Mouse (Mus musculus) neural tube, embryonic 15.5 days (tissue): ENCODE measurements around the gene Zbtb48. TPM values are rescaled to one million over a fixed set of nuclear protein-coding genes. Genes with fewer than 3 reads are reported as not detected.

Experiments used
- ATAC-seq: fragments of 200-750 bp; cut with Nextera tagmentation; 2 replicates; pipeline ENCODE4 v1.8.0; 2017; ENCODE audit warnings: mild to moderate bottlenecking, moderate TSS enrichment, moderate library complexity; ENCODE audit not compliant: low FRiP score
- H3K27ac ChIP-seq: fragments of 300-500 bp; sonication (generic); replicated peaks from 2 replicates; pipeline ENCODE4 v1.5.1; 2015; ENCODE audit warnings: mild to moderate bottlenecking, inconsistent platforms
- H3K27me3 ChIP-seq: fragments of 300-500 bp; sonication (generic); replicated peaks from 2 replicates; pipeline ENCODE4 v1.6.1; 2015; ENCODE audit warnings: inconsistent platforms
- H3K36me3 ChIP-seq: fragments of 300-500 bp; sonication (generic); 2 replicates; pipeline ENCODE4 v1.6.1; 2015; ENCODE audit warnings: inconsistent platforms
- H3K4me1 ChIP-seq: fragments of 300-500 bp; sonication (generic); 2 replicates; pipeline ENCODE4 v1.6.1; 2015; ENCODE audit warnings: inconsistent platforms
- H3K4me2 ChIP-seq: fragments of 300-500 bp; sonication (generic); 2 replicates; pipeline ENCODE4 v1.6.1; 2015; ENCODE audit warnings: inconsistent platforms, mild to moderate bottlenecking, moderate library complexity
- H3K4me3 ChIP-seq: fragments of 300-500 bp; sonication (generic); replicated peaks from 2 replicates; pipeline ENCODE4 v1.5.1; 2015; ENCODE audit warnings: mild to moderate bottlenecking, inconsistent platforms
- H3K9ac ChIP-seq: fragments of 300-500 bp; sonication (generic); replicated peaks from 2 replicates; pipeline ENCODE4 v1.6.1; 2015; ENCODE audit warnings: mild to moderate bottlenecking, inconsistent platforms
- H3K9me3 ChIP-seq: fragments of 300-500 bp; sonication (generic); replicated peaks from 2 replicates; pipeline ENCODE4 v1.6.1; 2016; ENCODE audit warnings: inconsistent platforms
- WGBS: fragments of 180-500 bp; shearing (Covaris S2); methylation state at CpG from one replicate; pipeline ENCODE4 v1.1.7; 2015; ENCODE audit warnings: mixed read lengths; 5-methylcytosine and 5-hydroxymethylcytosine counted together
- polyA plus RNA-seq: library from polyadenylated mRNA; unstranded; fragments of >200 nt; fragmentation: Nextera tagmentation; extraction: Ambion mirVana; gene quantifications from 2 replicates; pipeline ENCODE4 v1.2.1, GENCODE M21; 2015

Zbtb48 gene
- polyA plus RNA-seq, 1 experiment from 2014 or later = 15.9 TPM

DNA sequence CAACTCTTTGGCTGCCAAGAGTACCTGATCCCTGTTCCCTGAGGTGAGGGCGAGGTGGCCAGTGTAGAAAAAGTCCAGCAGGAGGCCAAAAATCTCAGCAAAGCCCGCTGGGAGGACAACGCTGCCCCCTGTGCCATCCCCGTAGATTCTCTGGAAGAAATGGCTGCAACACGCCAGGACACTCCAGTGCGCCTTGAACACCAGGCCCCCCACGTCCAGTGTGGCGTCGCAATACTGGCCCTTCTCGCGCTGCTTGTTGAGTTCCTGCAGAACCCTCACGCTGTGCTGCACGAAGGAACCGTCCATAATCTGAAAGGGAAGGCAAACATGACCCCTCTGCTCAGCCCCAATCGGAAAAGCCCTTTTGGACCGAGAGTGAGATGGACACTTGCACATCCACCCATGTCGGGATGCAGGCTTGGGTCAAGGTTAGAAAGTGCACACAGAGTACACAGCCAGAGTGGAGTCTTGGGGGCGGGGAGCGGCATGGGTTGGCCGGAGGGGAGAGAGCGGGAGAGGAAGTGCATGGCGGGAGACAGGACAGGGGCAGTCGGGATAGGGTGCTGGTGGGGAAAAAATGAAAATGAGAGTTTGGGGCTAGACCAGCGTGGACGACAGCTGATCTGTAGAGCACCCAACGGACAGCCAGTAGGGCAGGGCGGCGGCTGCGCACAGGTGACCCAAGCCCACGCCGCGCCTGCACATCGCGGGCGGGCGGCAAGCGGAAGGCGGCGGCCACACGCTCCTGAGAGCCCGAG lies 541 bp downstream of the Zbtb48 start:
- peak; percentile 64 for ATAC-seq
- WGBS = 3% methylated on average over 41 of the region's 41 CpGs
- H3K36me3 ChIP-seq = peaks cover 23% of the 10 kb centered on the region
- H3K9ac ChIP-seq = peak overlapping the region; percentile 74
- H3K4me1 ChIP-seq = peaks cover 65% of the 10 kb centered on the region
- peak overlapping the region; percentile 82 for H3K4me3 ChIP-seq
- peak overlapping the region; percentile 80 for H3K27ac ChIP-seq
- H3K27me3 ChIP-seq = 0 out of 2 replicates have a peak, but pooled peaks cover 3% of the 10 kb centered on the region
- H3K9me3 ChIP-seq = no peaks in the 10 kb centered on the region
- peak overlapping the region; percentile 99 for H3K4me2 ChIP-seq

DNA sequence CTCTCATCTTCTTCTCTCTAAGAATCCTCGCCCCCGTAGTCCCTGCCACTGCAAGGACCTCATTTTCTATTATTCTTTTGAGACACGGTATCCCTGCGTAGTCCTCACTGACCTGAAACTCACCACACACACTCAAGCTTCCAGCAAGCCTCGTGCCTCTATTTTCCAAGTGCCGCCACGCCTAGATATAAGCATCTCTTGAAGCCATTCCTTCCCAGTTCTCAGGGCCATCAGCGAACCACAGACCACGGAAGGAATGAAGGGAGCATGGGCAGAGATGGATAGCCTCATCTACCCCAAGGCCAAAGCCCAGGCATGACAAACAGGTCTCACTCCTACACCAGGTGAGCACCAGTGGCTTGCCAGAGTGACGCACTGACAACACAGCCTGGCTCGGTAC lies 2.9 kb downstream of the Zbtb48 start:
- ATAC-seq = no peak
- H3K36me3 ChIP-seq = peaks cover 47% of the 10 kb centered on the region
- no peaks in the 10 kb centered on the region for H3K27me3 ChIP-seq
- no peak overlapping the region for H3K4me3 ChIP-seq
- no peak overlapping the region for H3K9ac ChIP-seq
- no peak overlapping the region for H3K27ac ChIP-seq
- WGBS = 93% methylated on average over 11 of the region's 11 CpGs
- H3K4me2 ChIP-seq = no peak overlapping the region
- no peaks in the 10 kb centered on the region for H3K9me3 ChIP-seq
- peaks cover 58% of the 10 kb centered on the region for H3K4me1 ChIP-seq

DNA sequence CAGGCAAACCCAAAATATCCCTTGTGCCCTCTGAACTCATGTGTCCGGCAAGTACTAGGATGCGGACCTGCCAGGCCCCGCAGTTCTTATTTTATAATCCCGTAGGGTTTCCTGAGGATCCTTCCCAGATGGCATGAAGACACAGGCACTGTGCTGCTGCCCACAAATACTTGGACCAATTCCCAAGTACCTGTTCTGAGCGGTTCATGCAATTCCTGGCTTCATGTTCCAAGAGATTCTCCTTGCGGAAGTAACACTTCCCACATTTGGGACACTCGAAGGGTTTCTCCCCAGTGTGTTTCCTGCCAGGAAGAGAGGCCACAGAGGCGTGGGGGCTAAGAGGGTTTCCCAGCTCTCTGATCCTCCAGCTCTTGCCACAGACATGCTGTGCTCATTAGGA lies 5.0 kb downstream of the Zbtb48 start:
- H3K4me3 ChIP-seq = no peak overlapping the region
- no peak for ATAC-seq
- peaks cover 61% of the 10 kb centered on the region for H3K36me3 ChIP-seq
- no peak overlapping the region for H3K27ac ChIP-seq
- 93% methylated on average over 8 of the region's 8 CpGs for WGBS
- H3K9ac ChIP-seq = no peak overlapping the region
- no peaks in the 10 kb centered on the region for H3K9me3 ChIP-seq
- peaks cover 42% of the 10 kb centered on the region for H3K4me1 ChIP-seq
- no peak overlapping the region for H3K4me2 ChIP-seq
- no peaks in the 10 kb centered on the region for H3K27me3 ChIP-seq

DNA sequence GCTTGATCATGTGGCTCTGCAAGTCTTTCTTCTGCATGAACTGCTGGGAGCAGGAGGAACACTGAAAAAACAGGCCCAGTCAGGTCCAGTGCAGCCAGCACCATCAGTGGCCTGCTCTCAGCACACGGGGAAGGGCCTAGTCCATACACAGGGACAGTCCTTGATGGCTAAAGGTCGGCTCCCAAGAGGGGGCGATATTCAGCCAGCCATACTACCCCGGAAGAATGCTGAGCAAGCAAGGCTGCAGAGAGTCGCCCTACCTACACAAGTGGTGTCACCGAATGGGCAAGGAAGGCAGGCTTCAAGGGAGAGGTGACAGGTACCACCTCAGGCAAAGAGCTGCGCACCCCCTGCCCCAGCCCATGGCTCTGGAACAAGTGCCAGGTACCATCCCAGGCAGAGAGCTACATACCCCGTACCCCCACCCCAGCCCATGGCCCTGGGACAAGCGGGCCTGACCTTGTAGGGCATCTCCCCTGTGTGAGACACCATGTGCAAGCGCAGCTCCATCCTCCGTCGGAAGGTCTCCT lies 5.8 kb downstream of the Zbtb48 start:
- Histone ChIP-seq H3K4me2 (no peak overlapping the region), H3K4me3 (no peak overlapping the region), H3K36me3 (peaks cover 61% of the 10 kb centered on the region), H3K27me3 (no peaks in the 10 kb centered on the region), H3K4me1 (peaks cover 38% of the 10 kb centered on the region), H3K9me3 (no peaks in the 10 kb centered on the region), H3K9ac (no peak overlapping the region), H3K27ac (no peak overlapping the region)
- no peak for ATAC-seq
- WGBS = 80% methylated on average over 12 of the region's 12 CpGs

DNA sequence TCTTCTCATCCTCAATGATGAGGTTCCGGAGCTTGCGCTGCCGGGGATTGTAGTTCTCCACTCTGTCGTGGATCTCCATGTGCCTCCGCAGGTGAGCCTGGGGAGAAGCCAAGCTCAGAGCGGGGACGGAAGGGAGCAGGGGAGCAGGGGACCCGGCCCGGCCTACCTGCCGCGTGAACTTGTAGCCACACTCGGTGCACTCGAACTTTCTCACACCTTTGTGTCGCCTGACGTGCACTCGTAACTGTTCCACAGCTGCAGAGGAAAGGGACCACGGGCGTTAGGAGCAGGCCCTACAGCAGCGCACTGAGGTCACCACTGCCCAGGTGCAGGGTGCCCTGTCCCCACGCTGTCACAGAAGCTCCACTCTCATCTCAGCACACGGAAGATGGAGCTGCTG lies 7.4 kb downstream of the Zbtb48 start:
- no peak for ATAC-seq
- Histone ChIP-seq H3K4me1 (peaks cover 22% of the 10 kb centered on the region), H3K27ac (no peak overlapping the region), H3K9ac (no peak overlapping the region), H3K4me3 (no peak overlapping the region), H3K4me2 (no peak overlapping the region), H3K9me3 (no peaks in the 10 kb centered on the region), H3K27me3 (no peaks in the 10 kb centered on the region), H3K36me3 (peaks cover 74% of the 10 kb centered on the region)
- WGBS = 94% methylated on average over 21 of the region's 21 CpGs

DNA sequence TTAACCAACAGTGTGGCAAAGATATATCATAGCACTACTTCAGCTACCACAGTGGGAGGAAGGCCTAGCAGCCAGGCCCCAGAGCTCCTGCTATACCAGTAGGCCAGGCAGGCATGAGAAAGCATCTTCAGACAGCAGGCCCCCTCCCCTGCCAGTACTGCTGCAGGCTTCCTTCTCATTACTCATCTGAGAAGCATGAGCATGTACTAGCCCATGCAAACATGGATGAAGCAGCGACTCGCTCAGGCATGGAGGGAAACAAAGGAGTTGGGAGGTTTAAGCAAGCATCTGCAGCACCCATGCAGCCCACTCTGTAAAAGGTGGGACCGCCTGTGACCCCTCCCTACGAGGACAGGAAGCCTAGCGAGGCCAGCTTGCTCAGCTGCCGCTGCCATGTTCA lies 8.4 kb downstream of the Zbtb48 start:
- Histone ChIP-seq H3K27me3 (no peaks in the 10 kb centered on the region), H3K4me2 (no peak overlapping the region), H3K9ac (no peak overlapping the region), H3K4me3 (no peak overlapping the region), H3K27ac (no peak overlapping the region), H3K9me3 (no peaks in the 10 kb centered on the region), H3K36me3 (peaks cover 81% of the 10 kb centered on the region), H3K4me1 (peaks cover 12% of the 10 kb centered on the region)
- ATAC-seq = no peak
- 90% methylated on average over 6 of the region's 6 CpGs for WGBS

DNA sequence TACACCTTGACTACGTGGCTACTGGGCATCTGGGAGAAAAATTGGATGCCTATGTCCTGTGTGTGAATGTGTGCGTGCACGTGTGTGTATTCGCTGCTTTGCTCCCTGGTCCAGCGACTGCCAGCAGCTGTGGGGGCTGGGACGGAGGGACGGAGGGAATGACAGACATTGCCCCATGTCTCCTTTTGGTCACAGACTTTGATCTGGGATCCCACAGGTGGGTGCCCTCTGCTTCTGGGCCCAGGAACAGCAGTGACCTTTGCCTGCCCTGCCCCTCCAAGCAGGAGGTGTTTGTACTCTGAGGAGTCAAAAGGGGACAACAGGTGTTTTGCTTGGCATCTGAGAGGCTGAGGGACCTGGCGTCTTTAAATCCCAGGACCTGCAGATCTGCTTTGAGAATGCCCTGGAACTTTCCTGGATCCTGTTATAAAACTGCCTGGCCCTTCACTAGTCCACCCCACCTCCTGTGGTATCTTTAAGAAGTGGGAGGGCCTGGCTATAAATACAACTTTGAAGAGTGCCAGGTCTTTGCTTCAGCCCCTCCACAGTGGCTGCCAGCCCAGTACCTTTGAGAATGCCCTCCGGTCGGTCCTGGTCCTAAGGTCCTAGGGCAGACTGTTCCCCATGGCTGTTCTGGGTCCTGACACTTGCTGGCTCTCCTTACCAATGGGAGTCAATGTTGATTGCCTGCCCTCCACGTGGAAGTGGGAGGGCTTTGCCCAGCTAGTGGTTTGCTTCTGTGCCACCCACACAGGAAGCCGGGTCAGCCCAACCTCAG lies 14.2 kb downstream of the Zbtb48 start:
- 85% methylated on average over 12 of the region's 12 CpGs for WGBS
- H3K4me2 ChIP-seq = no peak overlapping the region
- H3K27me3 ChIP-seq = peaks cover 17% of the 10 kb centered on the region
- no peak overlapping the region for H3K27ac ChIP-seq
- no peak overlapping the region for H3K4me3 ChIP-seq
- peaks cover 31% of the 10 kb centered on the region for H3K4me1 ChIP-seq
- H3K9ac ChIP-seq = no peak overlapping the region
- no peak for ATAC-seq
- no peaks in the 10 kb centered on the region for H3K9me3 ChIP-seq
- peaks cover 36% of the 10 kb centered on the region for H3K36me3 ChIP-seq

DNA sequence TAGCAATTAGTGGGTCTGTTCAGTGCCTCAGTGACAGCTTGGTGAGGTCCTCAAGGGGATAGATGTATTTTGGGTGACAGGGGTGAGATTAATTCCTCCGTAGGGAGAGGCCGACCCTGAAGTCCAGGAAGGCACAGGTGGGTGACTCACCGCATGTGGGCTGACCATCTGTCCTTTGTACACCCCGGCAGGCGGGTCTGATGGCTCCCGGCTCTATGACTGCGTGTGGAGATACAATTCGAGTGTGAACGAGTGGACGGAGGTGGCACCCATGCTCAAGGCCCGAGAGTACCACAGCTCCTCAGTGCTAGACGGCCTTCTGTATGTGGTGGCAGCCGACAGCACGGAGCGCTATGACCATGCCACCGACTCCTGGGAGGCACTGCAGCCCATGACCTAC lies 15.4 kb downstream of the Zbtb48 start:
- H3K4me2 ChIP-seq = no peak overlapping the region
- ATAC-seq = no peak
- WGBS = 92% methylated on average over 16 of the region's 16 CpGs
- H3K4me3 ChIP-seq = no peak overlapping the region
- peaks cover 25% of the 10 kb centered on the region for H3K27me3 ChIP-seq
- H3K9ac ChIP-seq = no peak overlapping the region
- H3K27ac ChIP-seq = no peak overlapping the region
- peaks cover 42% of the 10 kb centered on the region for H3K4me1 ChIP-seq
- H3K36me3 ChIP-seq = peaks cover 34% of the 10 kb centered on the region
- no peaks in the 10 kb centered on the region for H3K9me3 ChIP-seq

DNA sequence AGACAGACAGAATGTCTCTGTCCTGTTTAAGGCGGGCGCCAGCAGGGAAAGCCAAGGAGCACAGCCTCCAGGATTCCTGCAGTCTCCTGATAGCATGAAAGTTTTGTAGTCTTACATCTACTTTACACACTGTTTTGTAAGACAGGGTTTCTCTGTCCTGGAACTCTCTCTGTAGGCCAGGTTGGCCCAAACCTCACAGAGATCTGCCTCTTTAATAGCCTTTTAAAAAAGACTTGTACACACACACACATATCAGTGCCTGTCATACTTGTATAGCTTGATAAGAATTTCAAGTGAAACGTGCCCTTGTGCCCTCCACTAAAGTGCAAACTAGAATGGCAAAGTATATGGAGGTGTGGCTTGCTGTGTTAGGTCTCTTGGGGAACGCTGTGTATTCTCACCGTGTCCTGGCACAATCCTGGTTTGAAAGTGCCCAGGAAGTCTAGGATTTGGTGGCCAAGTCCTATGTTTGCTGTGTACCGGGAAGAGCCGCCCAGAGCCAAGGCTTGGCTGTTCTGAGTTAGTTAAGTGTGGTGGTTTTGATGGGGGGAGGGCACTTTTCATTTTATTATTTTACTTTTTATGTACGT lies 16.2 kb downstream of the Zbtb48 start:
- no peak for ATAC-seq
- Histone ChIP-seq H3K36me3 (peaks cover 31% of the 10 kb centered on the region), H3K9ac (no peak overlapping the region), H3K4me2 (peak overlapping the region; percentile 100), H3K4me3 (peak overlapping the region; percentile 85), H3K27ac (no peak overlapping the region), H3K9me3 (no peaks in the 10 kb centered on the region), H3K4me1 (peaks cover 42% of the 10 kb centered on the region), H3K27me3 (peaks cover 33% of the 10 kb centered on the region)
- WGBS = 84% methylated on average over 8 of the region's 8 CpGs

DNA sequence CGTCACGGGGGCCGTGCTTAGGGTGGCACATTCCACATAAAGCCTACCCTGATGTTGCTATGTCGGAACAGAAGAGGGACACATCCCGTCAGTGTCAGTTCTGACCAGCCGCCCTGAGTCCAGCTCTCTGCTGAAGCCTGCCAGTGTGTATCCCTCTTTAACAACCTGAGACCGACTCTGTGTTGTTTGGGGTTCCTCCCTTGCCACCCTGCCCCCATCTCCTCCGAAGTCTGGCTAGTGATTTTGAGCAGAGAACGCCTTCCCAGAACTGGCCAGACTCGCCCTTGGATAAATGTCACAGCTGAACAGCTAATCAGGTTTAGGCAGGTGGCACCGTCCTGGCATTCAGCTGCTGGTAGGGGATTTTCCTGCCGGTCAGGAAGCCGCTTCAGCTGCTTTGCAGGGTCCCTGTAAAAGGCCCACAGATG lies 16.8 kb downstream of the Zbtb48 start:
- H3K4me3 ChIP-seq = peak overlapping the region; percentile 85
- H3K9me3 ChIP-seq = no peaks in the 10 kb centered on the region
- H3K4me1 ChIP-seq = peaks cover 42% of the 10 kb centered on the region
- H3K36me3 ChIP-seq = peaks cover 27% of the 10 kb centered on the region
- H3K27me3 ChIP-seq = peaks cover 34% of the 10 kb centered on the region
- H3K27ac ChIP-seq = no peak overlapping the region
- WGBS = 13% methylated on average over 13 of the region's 13 CpGs
- peak overlapping the region; percentile 100 for H3K4me2 ChIP-seq
- ATAC-seq = no peak
- peak overlapping the region; percentile 66 for H3K9ac ChIP-seq

DNA sequence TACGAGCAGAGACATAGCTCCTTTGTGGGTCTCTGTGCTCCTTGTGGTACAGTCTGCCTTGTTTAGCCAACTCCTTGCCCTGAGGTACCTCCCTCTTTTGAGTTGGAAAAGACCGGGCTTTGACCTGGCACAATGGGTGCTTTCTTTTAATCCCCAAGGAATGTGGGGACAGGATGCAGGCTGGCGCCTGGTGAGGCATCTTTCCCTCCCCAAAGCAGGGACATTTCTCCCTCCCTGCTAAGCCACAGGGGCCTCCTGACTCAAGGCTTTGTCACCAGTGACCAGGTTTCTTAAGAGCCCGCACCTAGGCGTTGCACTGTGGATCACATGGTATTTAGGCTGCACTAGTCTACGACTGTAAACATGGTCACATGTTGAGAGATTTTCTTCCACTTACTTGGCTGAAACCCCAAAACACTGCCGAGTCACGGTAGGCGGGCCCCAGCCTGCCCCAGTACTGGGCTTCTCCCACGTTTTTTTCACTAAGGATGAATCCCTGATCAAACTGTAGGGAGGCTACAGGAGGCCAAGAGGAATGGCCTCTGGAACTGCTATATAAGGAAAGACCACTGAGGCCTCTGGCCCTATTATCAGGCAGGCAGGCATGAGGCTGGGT lies 17.3 kb downstream of the Zbtb48 start:
- 6% methylated on average over 10 of the region's 10 CpGs for WGBS
- peaks cover 42% of the 10 kb centered on the region for H3K4me1 ChIP-seq
- no peaks in the 10 kb centered on the region for H3K9me3 ChIP-seq
- H3K27me3 ChIP-seq = peaks cover 34% of the 10 kb centered on the region
- ATAC-seq = no peak
- peak overlapping the region; percentile 100 for H3K4me2 ChIP-seq
- H3K4me3 ChIP-seq = peak overlapping the region; percentile 85
- peaks cover 22% of the 10 kb centered on the region for H3K36me3 ChIP-seq
- H3K27ac ChIP-seq = 0 out of 2 replicates have a peak overlapping the region, but pooled peaks have one; percentile 28
- H3K9ac ChIP-seq = peak overlapping the region; percentile 66
